Mouse (Mus musculus) splenic B cell, adult 2 months (primary cell): ENCODE results near the gene Wdsub1.

Source experiments
- DNase-seq: peaks from one replicate; pipeline ENCODE4 v3.0.0-alpha.2; 2011; ENCODE audit warnings: low read depth, low spot score
- H3K27me3 ChIP-seq: 2 replicates; pipeline ENCODE4 v1.6.1; 2012; ENCODE audit warnings: mild to moderate bottlenecking, low read length, moderate library complexity, mixed read lengths; ENCODE audit not compliant: control insufficient read depth, poor library complexity, insufficient read depth, severe bottlenecking
- H3K36me3 ChIP-seq: 2 replicates; pipeline ENCODE4 v1.6.1; 2012; ENCODE audit warnings: mild to moderate bottlenecking, low read length, moderate library complexity, mixed read lengths; ENCODE audit not compliant: control insufficient read depth, poor library complexity, insufficient read depth, severe bottlenecking

Gene Wdsub1

DNA sequence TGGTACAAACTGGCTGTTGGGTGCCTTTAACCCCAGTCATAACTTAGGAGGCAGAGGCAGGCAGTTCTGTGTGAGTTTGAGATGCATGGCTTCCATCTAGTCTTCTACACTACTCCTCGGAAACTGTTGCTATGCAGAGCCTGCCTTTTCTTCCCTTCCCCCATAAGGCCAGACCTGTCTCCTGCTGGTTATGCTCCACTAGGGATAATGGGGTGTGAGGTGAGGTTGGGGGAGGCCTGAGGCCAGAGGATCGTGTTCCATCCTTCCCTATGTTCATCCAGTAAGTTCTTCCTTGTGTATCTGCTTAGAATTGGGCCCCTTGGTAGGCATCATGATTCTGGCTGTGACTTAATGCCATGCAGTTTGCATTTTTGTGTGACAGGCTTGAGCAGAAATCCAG lies 76.8 kb downstream of the Wdsub1 start:
- H3K27me3 ChIP-seq: no peaks in the 10 kb centered on the region
- DNase-seq: no peak
- H3K36me3 ChIP-seq: no peaks in the 10 kb centered on the region

DNA sequence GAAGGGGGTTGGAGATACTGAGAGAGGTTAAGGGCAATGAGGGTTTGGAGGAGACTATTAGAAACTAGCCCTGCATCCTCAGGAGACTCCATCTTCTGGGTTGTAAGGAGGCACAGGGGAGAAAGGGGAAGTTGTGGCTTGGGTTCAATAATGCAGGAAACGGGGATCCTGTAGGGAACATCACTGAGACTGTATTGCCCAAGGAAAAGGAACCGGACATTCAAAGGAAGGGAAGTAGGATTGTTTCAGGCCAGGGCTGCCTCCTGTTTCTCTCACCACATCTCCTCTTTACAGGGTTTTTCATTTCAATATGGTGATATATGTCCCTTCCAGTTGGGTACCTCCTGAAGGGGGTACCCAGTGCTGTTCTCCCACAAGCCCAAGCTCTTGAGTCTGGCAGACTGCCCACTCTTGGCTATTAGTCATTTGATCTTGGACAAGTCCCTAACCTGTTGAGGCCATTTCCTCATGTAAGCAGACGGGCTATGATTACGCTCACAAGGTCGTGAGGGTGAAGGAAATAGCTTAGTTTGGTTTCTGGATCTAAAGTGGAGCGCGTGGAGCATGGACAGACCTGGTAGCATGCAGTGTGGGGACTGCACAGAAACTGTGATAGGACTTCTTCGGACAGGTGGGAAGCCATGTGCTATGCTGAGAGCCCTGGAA lies 79.5 kb downstream of the Wdsub1 start:
- no peaks in the 10 kb centered on the region for H3K36me3 ChIP-seq
- H3K27me3 ChIP-seq: no peaks in the 10 kb centered on the region
- DNase-seq: no peak
